Mouse (Mus musculus) urinary bladder, postnatal 25 days (tissue): ENCODE data around the gene Mtf2.
"Not testable (repeated sequence)": the region's sequence is repeated elsewhere in the genome, so short reads cannot be mapped to it uniquely, and the experiment has no call there.

Source experiments
- DNase-seq: peaks from one replicate; pipeline ENCODE4 v3.0.0; 2022; ENCODE audit warnings: low spot score

Gene Mtf2

DNA sequence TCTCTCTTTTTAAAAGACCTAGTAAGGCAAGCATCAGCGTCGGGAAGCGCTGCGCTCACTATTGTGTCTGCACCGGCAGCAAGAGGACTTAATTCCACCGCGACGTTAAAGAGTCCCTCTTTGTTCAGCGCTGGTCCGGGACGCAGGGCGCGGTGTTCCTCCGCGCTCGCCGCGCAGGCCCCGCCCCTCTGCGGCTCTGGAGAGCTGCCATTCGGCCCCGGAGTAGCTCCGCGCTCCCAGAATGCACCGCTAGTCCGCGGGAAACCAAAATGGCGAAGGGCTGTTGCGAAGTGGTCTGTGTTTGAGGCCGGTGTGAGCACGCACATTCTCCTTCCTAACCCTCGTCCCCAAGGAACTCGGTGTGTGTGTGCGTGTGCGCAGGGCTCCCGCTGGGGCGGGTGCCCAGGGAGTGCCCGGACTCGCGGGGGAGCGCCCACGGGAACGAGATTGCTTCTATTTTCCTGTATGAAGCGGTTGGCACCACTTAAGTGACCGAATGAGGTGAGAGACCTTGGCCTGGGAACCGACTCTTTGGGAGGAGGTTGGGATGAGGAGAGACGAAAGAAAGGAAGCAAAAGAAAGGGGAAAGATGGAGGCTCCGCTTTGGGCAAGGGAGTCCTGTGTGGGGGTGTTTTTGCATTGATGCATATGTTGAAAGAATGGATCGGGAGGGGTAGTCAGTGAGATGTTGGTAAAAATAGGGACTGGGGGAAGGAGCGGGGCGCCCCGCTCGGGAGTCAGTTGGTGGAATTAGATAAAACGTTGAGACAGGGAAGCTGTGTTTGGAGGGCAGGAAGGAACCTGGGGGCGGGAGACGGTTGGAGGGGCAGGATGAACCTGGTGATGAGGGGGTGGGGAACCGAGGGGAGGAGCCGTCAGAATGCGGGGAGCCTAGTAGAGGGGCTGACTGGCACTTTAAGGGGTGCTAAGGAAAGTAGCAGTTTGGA lies at the start of gene Mtf2:
Gene Mtf2, plus strand, starts transcription at position 210 of the 947 bp plus-strand sequence.
- DNase-seq = peak; percentile 96

DNA sequence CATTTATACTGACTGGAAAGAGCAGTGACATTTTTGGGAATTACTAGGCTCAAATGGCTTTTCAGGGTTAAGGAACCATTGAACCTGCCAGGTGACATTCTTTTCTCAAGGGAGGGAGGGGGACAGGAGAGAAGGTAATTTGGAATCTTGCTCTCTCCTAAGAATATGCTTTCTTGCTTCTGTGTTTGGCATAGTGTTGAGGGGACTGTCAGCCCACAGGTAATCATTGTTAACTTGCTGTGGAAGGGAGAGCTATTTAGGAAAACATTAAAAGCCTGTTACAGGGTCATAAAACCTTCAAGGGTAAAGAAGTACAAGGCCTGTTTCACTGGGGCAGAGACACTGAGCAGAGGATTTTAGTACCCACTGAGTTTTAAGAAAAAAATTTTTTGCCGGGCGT lies 48.2 kb upstream of the Mtf2 start:
- no peak for DNase-seq

DNA sequence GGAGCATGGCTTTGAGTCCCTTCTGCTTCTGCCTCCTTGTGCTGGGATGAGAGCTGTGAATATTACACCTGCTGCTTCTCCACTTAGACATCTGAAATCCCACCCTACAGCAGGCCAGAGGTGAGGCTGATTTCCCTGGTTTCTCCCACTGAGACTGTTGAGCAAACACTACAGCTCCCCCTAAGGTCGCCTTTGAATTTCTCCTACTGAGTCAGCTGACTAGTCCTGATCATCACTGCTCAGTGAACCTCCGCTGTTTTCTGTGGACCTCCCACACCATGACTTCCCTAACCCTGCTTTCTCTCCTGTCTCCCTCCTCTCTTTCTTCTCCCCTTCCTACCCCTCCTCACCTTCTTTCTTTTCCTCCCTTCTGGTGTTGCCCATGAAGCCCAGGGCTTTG lies 46.1 kb upstream of the Mtf2 start:
- DNase-seq = no peak

DNA sequence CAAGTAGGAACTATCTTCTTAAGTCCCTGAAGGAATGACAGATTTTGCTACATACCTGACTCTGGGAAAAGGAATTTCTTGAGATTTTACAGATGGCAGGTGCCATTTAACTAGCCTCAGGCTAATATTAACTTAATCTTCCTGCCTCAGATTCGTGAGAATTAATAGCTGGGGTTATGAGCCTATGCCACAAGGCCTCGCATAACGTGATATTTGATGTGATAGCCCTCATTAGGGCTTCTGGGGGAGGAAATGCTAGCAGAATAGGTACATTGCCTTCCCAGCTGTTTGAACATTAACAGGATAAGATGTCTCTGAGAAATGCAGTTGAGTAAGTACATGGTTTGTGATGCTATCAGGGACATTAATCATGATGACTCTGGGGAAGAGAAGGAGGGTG lies 44.1 kb upstream of the Mtf2 start:
- no peak for DNase-seq

DNA sequence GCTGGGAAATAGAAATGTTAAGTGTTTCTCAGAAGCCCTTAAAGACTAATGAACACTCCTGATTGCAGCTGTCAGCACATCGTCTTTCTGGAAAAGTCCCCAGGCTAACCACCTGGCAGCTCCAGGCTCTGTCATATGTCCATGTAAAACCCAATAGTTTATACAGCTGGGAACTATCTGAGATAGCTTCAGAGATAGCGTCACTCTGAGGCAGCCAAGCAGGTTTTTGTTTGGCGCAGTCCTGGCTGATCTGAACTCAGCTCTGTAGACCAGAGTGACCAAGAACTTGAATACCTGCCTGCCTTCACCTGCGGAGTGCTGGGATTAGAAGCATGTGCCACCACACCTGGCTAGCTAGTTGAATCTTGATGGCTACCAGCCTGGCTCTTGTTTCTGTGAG lies 37.2 kb upstream of the Mtf2 start:
- DNase-seq = no peak

DNA sequence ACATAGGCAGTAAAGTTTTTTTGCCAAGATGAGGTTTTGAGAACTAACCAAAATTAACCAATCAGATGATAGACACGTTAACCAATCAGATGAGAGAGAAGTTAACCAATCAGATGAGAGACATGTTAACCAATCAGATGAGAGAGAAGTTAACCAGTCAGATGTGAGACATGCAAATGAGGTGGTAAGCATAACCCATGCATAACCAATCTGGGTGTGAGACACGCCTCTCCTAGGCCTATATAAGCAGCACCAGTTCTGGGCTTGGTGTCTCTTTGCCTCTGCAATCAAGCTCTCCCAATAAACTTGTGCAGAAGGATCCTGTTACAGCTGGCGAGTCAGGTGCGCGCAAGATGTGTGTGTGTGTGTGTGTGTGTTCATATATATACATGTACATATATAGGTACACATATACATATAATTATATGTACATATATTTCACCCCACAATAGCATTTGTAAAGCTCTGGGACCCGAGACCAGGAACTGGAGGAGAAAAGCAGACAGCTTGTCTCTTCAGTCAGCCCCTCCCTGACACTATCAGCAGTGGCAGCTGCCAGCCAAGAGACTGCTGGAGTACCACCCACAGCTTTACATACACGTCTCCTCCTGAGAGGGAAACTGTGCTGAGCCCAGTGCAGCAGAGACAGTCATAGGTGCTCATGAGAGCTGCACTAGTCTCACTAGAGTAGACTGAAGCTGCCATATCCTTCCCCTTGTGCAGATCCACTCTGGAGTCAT lies 36.5 kb upstream of the Mtf2 start:
- not testable (repeated sequence) for DNase-seq

DNA sequence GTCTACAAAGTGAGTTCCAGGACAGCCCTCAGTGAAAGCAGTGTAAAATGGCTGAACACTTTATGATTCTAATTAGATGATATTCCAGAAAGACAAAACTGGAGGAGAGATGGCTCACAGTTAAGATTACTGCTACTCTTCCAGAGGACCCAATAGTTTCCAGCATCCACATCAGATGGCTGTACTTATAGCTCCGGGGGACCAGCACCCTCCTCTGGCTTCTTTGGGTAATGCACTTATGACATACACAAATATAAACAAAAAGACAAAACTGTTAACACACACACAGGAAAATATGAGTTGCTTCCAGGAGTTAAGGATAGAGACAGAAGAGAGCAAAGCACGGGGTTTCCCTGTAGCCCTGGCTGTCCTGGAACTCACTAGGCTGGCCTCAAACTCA lies 35.5 kb upstream of the Mtf2 start:
- no peak for DNase-seq

DNA sequence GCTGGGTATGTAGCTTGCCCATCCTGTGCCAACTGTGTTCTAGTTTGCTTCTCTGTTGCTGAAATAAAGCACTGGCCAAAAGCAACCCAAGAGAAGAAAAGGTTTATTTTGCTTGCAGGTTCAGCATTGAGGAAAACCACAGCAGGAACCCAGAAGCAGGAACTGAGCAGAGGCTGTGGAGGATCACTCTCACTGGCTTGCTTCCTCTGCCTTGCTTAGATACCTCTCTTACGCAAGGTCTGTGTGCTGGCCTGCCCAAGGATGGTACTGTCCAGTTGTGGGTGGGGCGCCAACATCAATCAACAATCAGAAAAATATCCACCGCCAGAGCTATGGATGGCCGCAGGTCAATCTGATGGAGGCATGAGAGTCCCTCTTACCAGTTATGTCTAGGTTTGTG lies 34.2 kb upstream of the Mtf2 start:
- no peak for DNase-seq

DNA sequence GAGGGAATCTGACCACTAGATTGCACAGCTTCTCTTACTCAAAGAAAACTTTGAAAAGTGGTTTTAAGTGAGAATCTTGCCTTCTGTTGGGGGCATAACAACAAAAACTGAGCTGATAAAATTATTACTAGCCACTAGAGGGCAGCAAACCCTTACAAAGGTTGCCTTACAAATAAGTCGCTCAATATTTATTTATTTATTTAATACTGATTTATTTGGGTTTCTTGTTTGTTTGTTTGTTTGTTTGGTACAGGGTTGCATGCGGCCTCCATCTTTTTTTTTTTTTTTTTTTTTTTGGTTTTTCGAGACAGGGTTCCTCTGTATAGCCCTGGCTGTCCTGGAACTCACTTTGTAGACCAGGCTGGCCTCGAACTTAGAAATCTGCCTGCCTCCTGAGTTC lies 31.3 kb upstream of the Mtf2 start:
- DNase-seq = peak; percentile 12

DNA sequence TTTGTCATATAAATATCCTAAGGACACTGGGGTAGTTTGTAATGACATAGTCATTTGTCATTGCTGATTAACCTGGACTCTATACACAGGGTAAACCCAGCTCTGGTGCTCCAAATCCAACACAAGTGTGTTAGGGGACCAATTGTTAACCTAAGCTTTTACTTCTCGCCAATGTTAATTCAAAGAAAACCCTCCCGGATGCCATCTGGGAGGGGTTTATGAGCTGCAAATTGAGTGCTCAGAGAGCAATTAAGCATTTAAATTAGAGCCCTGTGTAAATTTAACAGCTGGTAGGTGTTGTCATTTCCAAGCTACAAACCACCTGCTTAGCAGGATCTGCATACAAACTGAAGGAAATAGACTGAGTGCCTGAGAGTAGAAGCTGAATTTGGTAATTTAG lies 30.0 kb upstream of the Mtf2 start:
- DNase-seq = no peak

DNA sequence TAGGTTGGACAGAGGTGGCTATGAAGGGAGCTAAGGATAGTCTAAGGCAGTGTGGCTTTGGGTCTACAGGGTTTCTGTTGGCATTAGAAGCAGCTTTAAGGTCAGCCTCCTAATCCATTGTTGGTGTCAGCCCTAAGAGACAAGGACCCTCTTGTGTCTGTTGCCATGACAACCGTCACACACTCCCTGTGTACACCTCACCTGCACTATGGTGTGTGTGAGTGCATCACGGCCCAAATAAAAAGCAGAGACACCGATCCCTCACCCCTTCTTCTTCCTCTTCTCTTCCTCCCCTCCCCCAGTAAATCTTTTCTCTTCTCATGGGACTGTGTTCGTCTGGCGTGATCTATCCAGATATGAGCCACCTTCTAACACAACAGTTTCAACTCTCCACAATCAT lies 23.4 kb upstream of the Mtf2 start:
- no peak for DNase-seq

DNA sequence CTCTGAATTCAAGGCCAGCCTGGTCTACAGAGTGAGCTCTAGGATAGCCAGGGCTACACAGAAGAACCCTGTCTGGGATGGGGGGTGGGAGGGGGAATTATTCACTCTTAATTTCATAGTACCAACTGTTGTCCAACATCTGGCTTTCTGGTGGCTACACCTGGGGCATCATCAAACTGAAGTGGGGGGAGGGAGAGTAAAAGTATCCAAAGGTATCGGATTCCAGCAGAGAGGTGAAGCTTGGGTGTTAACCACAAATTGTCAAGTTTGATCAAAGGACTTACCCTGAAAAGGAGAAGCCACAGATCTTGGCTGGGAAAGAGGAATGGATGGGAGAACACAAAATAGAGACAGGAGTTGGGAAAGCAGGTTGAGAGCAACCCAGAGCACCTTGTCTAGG lies 21.6 kb upstream of the Mtf2 start:
- no peak for DNase-seq

DNA sequence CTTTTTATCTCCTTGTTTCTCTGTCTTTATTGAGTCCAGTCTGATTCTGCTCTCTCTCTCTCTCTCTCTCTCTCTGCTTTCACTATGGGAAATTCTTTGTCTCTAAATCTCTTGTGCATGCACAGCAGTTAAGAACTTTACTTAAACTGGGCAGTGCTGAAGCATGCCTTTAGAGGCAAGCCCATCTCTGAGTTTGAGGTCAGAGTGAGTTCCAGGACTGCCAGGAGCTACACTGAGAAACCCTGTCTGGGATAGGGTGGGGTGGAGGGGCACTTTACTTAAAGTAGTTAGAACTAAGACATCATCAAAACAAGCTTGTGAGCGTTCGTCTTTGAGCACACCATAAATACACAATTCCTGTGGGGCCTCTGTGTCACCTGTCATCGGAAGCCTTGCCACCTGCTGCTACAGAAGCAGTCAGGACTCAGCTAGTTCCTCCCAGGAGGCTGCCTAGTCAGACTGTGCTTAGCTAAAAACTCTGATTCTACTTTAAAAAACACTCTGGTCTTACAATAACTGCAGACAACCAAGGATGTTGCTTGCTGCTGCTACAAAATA lies 15.7 kb upstream of the Mtf2 start:
- DNase-seq = no peak

DNA sequence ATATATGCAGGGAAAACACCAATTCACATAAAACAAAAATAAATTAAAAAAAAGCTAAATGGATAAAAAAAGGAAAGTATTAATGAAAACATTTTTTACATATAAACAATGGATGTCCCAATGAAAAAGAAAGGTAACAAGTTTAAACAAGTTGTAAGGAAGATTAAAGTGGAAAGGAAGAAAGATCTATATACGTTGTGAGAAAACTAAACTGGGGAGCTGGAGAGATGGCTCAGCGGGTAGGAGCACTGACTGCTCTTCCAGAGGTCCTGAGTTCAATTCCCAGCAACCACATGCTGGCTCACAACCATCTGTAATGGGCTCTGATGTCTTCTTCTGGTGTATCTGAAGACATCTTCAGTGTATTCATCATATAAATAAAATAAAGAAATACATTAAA lies 14.4 kb upstream of the Mtf2 start:
- DNase-seq = no peak

DNA sequence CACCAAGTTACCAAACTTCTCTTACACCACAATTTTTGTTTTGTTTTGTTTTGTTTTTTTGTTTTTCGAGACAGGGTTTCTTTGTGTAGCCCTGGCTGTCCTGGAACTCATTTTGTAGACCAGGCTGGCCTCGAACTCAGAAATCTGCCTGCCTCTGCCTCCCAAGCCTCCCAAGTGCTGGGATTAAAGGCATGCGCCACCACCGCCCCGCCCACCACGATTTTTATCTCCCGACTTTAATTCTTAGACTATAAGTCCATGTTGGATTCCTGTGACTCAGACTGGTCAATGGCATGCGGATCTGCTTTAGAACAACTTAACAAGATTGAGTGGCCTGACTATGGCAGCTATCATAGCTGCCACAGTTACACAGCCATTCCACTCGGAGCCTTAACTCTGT lies 13.7 kb upstream of the Mtf2 start:
- DNase-seq = not testable (repeated sequence)

DNA sequence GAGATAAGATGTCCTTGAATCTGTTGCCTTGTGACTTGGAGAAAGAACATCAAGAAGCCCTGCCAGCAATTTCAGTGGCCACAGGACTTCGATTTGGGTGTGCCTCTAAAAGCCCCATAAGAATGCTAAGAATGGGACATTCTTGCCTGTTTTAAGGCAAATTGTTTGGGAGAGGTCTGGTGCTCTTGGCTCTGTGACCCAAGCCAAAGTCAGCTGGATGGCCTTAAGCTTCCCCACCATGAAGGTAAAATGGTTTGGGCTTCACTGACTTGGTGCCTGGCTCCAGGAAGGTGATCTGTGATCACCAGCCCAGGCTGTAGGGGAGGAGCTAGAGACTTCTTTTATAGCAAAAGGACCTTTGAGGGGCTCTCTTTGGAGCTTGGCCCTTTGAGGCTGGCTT lies 13.3 kb upstream of the Mtf2 start:
- DNase-seq = no peak

DNA sequence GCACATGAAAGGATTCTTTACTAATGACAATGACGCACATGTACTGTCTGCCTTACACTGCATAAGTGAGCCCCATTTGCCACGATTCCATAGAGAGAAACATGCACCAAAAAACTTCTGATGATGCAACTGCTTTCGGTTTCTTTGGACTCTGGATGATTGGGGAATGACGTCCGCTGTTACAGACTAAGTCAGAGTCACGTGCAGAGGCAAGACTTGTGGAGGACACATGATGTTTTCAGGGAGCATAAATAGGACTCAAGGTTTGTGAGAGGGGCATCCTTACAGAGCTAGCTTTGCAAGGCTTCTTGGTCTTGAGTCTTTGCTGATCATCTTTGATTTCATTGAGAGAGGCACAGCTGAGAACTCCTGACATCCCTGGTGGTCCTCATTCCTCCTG lies 11.9 kb upstream of the Mtf2 start:
- no peak for DNase-seq

DNA sequence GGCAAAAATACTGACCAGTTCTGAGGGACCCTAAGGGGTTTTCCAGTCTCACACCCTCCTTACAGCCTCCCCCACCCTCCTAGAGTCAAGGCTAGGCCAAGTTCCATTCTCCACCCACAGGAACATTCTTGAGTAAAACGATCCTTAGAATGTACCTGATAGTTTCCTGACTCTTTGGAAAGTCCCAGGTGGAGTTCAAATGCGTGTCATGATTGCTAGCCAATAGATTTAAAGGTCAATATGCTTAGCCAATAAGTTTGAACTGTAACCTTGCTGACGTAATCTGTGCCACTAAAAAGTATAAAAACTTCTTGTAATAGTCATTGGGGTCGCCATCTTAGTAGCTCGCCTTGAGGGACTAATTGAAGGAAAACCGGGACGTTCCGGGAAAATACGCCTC lies 5.1 kb upstream of the Mtf2 start:
- DNase-seq = no peak

DNA sequence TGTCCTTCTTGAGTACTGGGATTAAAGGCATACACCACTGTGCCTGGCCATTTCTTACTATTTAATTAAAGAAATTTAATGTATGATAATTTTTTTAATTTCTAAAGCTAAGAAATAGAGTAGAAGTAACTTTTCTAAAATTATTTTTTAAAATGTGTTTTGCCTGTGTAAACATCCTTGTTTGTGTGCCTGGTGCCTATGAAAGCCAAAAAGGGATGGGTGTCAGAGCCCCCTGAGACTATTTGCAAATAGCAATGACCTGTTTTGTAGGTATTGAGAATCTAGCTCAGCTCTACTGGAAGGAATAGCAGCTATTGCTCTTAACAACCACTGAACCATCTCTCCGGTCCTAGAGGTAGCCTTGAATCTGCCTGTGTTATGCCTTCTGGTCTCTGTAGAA lies 6.8 kb downstream of the Mtf2 start:
- DNase-seq = no peak

DNA sequence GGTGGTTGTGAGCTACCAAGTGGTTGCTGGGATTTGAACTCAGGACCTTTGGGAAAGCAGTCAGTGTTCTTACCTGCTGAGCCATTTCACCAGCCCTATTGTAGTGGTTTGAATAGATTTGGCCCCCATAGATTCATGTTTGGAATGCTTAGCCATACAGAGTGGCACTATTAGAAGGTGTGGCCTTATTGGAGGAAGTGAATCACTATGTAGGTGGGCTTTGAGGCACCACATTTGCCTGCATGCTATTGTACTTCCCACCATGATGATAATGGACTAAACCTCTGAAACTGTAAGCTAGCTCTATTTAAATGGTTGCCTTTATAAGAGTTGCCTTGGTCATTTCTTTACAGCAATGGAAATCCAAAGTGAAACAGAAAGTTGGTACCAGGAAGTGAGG lies 10.8 kb downstream of the Mtf2 start:
- DNase-seq = no peak

DNA sequence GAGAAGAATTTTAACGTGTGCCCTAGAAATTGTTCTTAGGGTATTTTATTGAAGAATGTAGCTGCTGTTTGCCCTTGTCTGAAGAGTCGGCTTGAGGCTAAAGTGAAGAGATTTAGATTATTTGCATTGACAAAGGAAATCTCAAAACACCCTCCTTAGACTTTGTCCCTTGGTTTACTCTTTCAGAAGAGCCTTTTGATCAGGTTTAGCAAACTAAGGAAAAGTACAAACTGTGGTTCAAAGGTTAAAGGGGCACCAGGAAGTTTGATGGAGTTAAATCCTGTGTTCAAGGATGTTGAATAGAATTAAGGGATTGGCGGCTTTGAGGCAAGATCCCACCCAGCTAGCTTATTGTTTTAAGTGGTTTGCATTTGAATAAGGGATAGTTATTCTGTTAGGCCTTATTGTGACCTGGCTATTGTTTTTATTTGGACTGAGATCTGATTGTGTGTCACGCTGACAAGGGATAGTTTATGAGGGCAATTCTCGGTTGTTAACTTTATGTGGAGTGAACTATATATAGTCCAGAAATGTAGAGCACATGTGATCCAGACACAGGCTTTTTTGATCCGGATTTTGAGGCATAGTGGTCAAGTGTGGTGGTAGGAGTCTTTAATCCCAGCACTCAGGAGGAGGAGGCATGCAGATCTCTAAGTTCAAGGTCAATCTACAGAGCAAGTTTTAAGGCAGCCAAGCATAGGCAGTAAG lies 11.5 kb downstream of the Mtf2 start:
- DNase-seq = no peak

DNA sequence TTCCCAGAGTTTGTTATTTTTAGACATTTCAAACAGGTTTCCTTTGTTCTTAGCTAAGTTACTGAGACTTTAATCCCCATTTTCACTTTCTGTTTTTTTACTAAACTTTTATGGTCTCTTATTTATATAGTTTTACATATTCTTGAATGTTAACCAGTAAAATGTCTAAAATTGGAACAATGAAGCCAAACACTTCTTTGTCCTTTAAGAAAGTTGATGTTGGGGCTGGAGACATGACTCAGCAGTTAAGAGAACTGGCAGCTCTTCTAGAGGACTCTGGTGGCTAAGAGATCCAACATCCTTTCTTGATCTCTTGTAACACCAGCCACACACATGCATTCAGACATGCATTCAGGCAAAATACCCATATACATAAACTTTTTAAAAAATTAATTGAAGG lies 14.1 kb downstream of the Mtf2 start:
- DNase-seq = no peak

DNA sequence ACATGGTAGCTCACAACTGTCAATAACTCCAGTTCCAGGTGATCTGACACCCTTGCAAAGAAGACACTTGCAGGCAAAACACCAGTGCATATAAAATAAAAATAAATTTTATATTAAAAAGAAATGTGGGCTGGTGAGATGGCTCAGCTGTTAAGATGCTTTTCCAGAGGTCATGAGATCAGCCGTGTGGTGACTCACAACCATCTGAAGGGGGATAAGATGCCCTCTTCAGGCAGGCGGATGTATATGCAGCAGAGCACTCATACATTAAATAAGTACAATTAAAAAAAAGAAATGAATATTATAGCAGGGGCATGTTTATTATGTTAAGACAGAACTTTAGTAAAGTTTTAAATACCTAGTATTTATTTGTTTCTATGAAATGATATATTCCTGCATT lies 16.9 kb downstream of the Mtf2 start:
- DNase-seq = no peak
